22 mouse cellular contexts compared by ENCODE assay signal in genomic region chr1:50806821-50807220, GRCm38 (mm10).
DNase-seq lines count a peak whose midpoint lies in the region; ATAC-seq and TF ChIP-seq lines count a peak whose summit lies in the region.
"Had no signal": no experiment of that assay in that cellular context is flagged by ENCODE, and none has a peak within 500 bp of the region (broad histone marks: within the 10 kb centered on the region; RNA-seq: fewer than 3 reads in every experiment).

No protein-coding gene starts in this region.

- H3K36me3 ChIP-seq in forebrain, embryonic 14.5 days (ENCODE audit: control insufficient read depth, insufficient read depth, low read length) = no peaks in the 10 kb centered on the region
- H3K36me3 ChIP-seq in forebrain, embryonic 10.5 days (replicated peaks) = no peaks in the 10 kb centered on the region
- H3K36me3 ChIP-seq: embryonic facial prominence, embryonic 10.5 days; G1E; heart, embryonic 13.5 days had no signal

- 60% methylated on average over 1 of the region's 1 CpGs for WGBS in forebrain, embryonic 14.5 days
- WGBS in forebrain, embryonic 10.5 days = 75% methylated on average over 1 of the region's 1 CpGs

- H3K9ac ChIP-seq in forebrain, embryonic 14.5 days (ENCODE audit: low read length) = no peak overlapping the region
- H3K9ac ChIP-seq: heart, embryonic 13.5 days had no signal

- no peaks in the 10 kb centered on the region for H3K9me3 ChIP-seq in forebrain, embryonic 14.5 days (replicated peaks; ENCODE audit: control insufficient read depth, low read length)
- H3K9me3 ChIP-seq in forebrain, embryonic 10.5 days = no peaks in the 10 kb centered on the region
- H3K9me3 ChIP-seq: embryonic facial prominence, embryonic 10.5 days; G1E had no signal

- no peak overlapping the region for H3K27ac ChIP-seq in forebrain, embryonic 14.5 days (ENCODE audit: low read depth, low read length)
- no peak overlapping the region for H3K27ac ChIP-seq in forebrain, embryonic 10.5 days
- no peak overlapping the region for H3K27ac ChIP-seq in left cerebral cortex, adult 2 months
- H3K27ac ChIP-seq: embryonic facial prominence, embryonic 10.5 days; heart, embryonic 13.5 days had no signal

- peak; percentile 35 for DNase-seq in forebrain, embryonic 14.5 days (ENCODE audit: low spot score)
- DNase-seq in forebrain, embryonic 10.5 days (ENCODE audit: extremely low spot score, low spot score) = no peak
- no peak for DNase-seq in frontal cortex, postnatal 36 days (ENCODE audit: low spot score in 2 of 2)
- peak; percentile 57 for DNase-seq in brain, adult 2 months (ENCODE audit: low read depth, low spot score)
- peak; percentile 31 for DNase-seq in layer of hippocampus, adult 9-11 months
- no peak for DNase-seq in left cerebral cortex, adult 2 months (ENCODE audit: extremely low spot score in 1 of 2, low spot score in 2 of 2)
- DNase-seq: adrenal gland, adult 8-10 months; adrenal gland, postnatal 36 days; B cell, adult 2 months; cerebellum, adult 2 months; cerebellum, postnatal 10 days; gastrocnemius, postnatal 36 days; heart, adult 11 months; heart, postnatal 36 days had no signal

- H3K4me1 ChIP-seq in forebrain, embryonic 14.5 days (ENCODE audit: control insufficient read depth, insufficient read depth, low read length) = no peaks in the 10 kb centered on the region
- H3K4me1 ChIP-seq in forebrain, embryonic 10.5 days = no peaks in the 10 kb centered on the region
- H3K4me1 ChIP-seq: embryonic facial prominence, embryonic 10.5 days; heart, embryonic 13.5 days had no signal

- TF ChIP-seq CTCF in left cerebral cortex, adult 2 months (IDR thresholded peaks at IDR 0.05) = no peak

- no peak overlapping the region for H3K4me2 ChIP-seq in forebrain, embryonic 14.5 days (ENCODE audit: low read length)
- H3K4me2 ChIP-seq: heart, embryonic 13.5 days had no signal

- no peak overlapping the region for H3K4me3 ChIP-seq in forebrain, embryonic 14.5 days (ENCODE audit: low read depth, low read length)
- no peak overlapping the region for H3K4me3 ChIP-seq in forebrain, embryonic 10.5 days
- H3K4me3 ChIP-seq in left cerebral cortex, adult 2 months = no peak overlapping the region
- H3K4me3 ChIP-seq: embryonic facial prominence, embryonic 10.5 days; heart, embryonic 13.5 days had no signal

- ATAC-seq in forebrain, embryonic 14.5 days = peak; percentile 44; the same call in 1 of the 2 replicates
- ATAC-seq in frontal cortex, adult (ENCODE audit: low TSS enrichment) = peak; percentile 62
- ATAC-seq: CD4-positive, CD25-positive, alpha-beta regulatory T cell, adult 4 months; hindbrain, embryonic 16.5 days; inflammation-experienced regulatory T-cells, adult 6 months; intestine, postnatal 0 days had no signal

- no peaks in the 10 kb centered on the region for H3K27me3 ChIP-seq in forebrain, embryonic 14.5 days (replicated peaks; ENCODE audit: control insufficient read depth, insufficient read depth, low read length)
- H3K27me3 ChIP-seq in forebrain, embryonic 10.5 days (ENCODE audit: poor library complexity, severe bottlenecking) = no peaks in the 10 kb centered on the region
- H3K27me3 ChIP-seq: heart, embryonic 13.5 days had no signal

- intact Hi-C loops in left cerebral cortex, adult 2 months (cut with DNase I) = no loop called here

Comparison
In these comparisons a context has a peak if more than half of its experiments do, and no peak if none do; other contexts are left out.
1. DNase-seq: peak in forebrain, embryonic 14.5 days (single experiment), brain, adult 2 months (single experiment) and layer of hippocampus, adult 9-11 months (single experiment); none in forebrain, embryonic 10.5 days (single experiment), frontal cortex, postnatal 36 days (0 of 2) and left cerebral cortex, adult 2 months (0 of 2).